Mouse (Mus musculus) forebrain, embryonic 10.5 days (tissue): ENCODE data around the gene Tmcc2. TPM values are rescaled to one million over a fixed set of nuclear protein-coding genes. Genes with fewer than 3 reads are reported as not detected.

ENCODE experiments used
- DNase-seq: peaks from one replicate; pipeline ENCODE4 v3.0.0-alpha.2; 2017; ENCODE audit warnings: low spot score; ENCODE audit errors: extremely low spot score
- H3K27ac ChIP-seq: fragments of 300-500 bp; sonication (generic); 2 replicates; pipeline ENCODE4 v1.5.1; 2016; ENCODE audit warnings: mild to moderate bottlenecking
- H3K27me3 ChIP-seq: fragments of 300-500 bp; sonication (generic); 2 replicates; pipeline ENCODE4 v1.6.1; 2016; ENCODE audit warnings: mild to moderate bottlenecking; ENCODE audit not compliant: poor library complexity, severe bottlenecking
- H3K36me3 ChIP-seq: fragments of 300-500 bp; sonication (generic); replicated peaks from 2 replicates; pipeline ENCODE4 v1.6.1; 2016; ENCODE audit warnings: mild to moderate bottlenecking, moderate library complexity
- H3K4me1 ChIP-seq: fragments of 300-500 bp; sonication (generic); 2 replicates; pipeline ENCODE4 v1.6.1; 2016
- H3K4me3 ChIP-seq: fragments of 300-500 bp; sonication (generic); 2 replicates; pipeline ENCODE4 v1.5.1; 2016; ENCODE audit warnings: mild to moderate bottlenecking, moderate library complexity
- H3K9me3 ChIP-seq: fragments of 300-500 bp; sonication (generic); 2 replicates; pipeline ENCODE4 v1.6.1; 2016; ENCODE audit warnings: mild to moderate bottlenecking, moderate library complexity
- WGBS: fragments of 180-500 bp; shearing (Covaris S2); methylation state at CpG from one replicate; pipeline ENCODE4 v1.1.7; 2016; 5-methylcytosine and 5-hydroxymethylcytosine counted together
- polyA plus RNA-seq: library from polyadenylated mRNA; unstranded; fragments of >200 nt; fragmentation: Nextera tagmentation; extraction: Ambion mirVana; gene quantifications from 2 replicates; pipeline ENCODE4 v1.2.1, GENCODE M21; 2016

Gene Tmcc2
- polyA plus RNA-seq, 1 experiment from 2014 or later, result 8.8 TPM

GRCm38 (mm10) chr1:132372896-132373534, 18.1 kb downstream of the Tmcc2 start:
- Histone ChIP-seq H3K36me3 (peaks cover 87% of the 10 kb centered on the region), H3K27me3 (no peaks in the 10 kb centered on the region), H3K27ac (peak overlapping the region; percentile 58; the same call in 1 of the 2 replicates), H3K9me3 (no peaks in the 10 kb centered on the region), H3K4me3 (no peak overlapping the region), H3K4me1 (peaks cover 75% of the 10 kb centered on the region)
- 92% methylated on average over 6 of the region's 6 CpGs for WGBS
- no peak for DNase-seq

GRCm38 (mm10) chr1:132372354-132372753, 18.7 kb downstream of the Tmcc2 start:
- no peaks in the 10 kb centered on the region for H3K9me3 ChIP-seq
- no peaks in the 10 kb centered on the region for H3K27me3 ChIP-seq
- peaks cover 75% of the 10 kb centered on the region for H3K4me1 ChIP-seq
- no peak overlapping the region for H3K4me3 ChIP-seq
- no peak for DNase-seq
- peaks cover 83% of the 10 kb centered on the region for H3K36me3 ChIP-seq
- H3K27ac ChIP-seq, result 0 out of 2 replicates have a peak overlapping the region, but pooled peaks have one; percentile 58
- 91% methylated on average over 5 of the region's 5 CpGs for WGBS

- Histone ChIP-seq H3K9me3 (no peaks in the 10 kb centered on the region), H3K4me1 (peaks cover 75% of the 10 kb centered on the region), H3K27ac (peak overlapping the region; percentile 58), H3K36me3 (peaks cover 83% of the 10 kb centered on the region), H3K4me3 (no peak overlapping the region), H3K27me3 (no peaks in the 10 kb centered on the region)
- 56% methylated on average over 8 of the region's 8 CpGs for WGBS
- DNase-seq, result no peak
These were observed 19.6 kb downstream of the Tmcc2 start for GRCm38 (mm10) chr1:132371298-132372081.

- H3K4me1 ChIP-seq, result peaks cover 75% of the 10 kb centered on the region
- DNase-seq, result no peak
- no peaks in the 10 kb centered on the region for H3K9me3 ChIP-seq
- H3K4me3 ChIP-seq, result no peak overlapping the region
- H3K27me3 ChIP-seq, result no peaks in the 10 kb centered on the region
- WGBS, result 81% methylated on average over 9 of the region's 9 CpGs
- H3K36me3 ChIP-seq, result peaks cover 85% of the 10 kb centered on the region
- peak overlapping the region; percentile 54; the same call in 1 of the 2 replicates for H3K27ac ChIP-seq
These were observed 20.4 kb downstream of the Tmcc2 start for GRCm38 (mm10) chr1:132370681-132371173.

GRCm38 (mm10) chr1:132367692-132368506, 23.2 kb downstream of the Tmcc2 start:
- peaks cover 81% of the 10 kb centered on the region for H3K36me3 ChIP-seq
- H3K4me1 ChIP-seq, result peaks cover 52% of the 10 kb centered on the region
- WGBS, result 36% methylated on average over 7 of the region's 7 CpGs
- peak overlapping the region; percentile 11 for H3K4me3 ChIP-seq
- H3K27ac ChIP-seq, result peak overlapping the region; percentile 54
- DNase-seq, result peak; percentile 77
- no peaks in the 10 kb centered on the region for H3K27me3 ChIP-seq
- H3K9me3 ChIP-seq, result no peaks in the 10 kb centered on the region

GRCm38 (mm10) chr1:132366937-132367336, 24.1 kb downstream of the Tmcc2 start:
- peaks cover 83% of the 10 kb centered on the region for H3K36me3 ChIP-seq
- WGBS, result 85% methylated on average over 6 of the region's 6 CpGs
- H3K27ac ChIP-seq, result peak overlapping the region; percentile 54
- no peak for DNase-seq
- H3K27me3 ChIP-seq, result no peaks in the 10 kb centered on the region
- H3K9me3 ChIP-seq, result no peaks in the 10 kb centered on the region
- H3K4me3 ChIP-seq, result peak overlapping the region; percentile 11
- peaks cover 43% of the 10 kb centered on the region for H3K4me1 ChIP-seq

GRCm38 (mm10) chr1:132366235-132366634, 24.8 kb downstream of the Tmcc2 start:
- H3K27ac ChIP-seq, result peak overlapping the region; percentile 54
- WGBS, result 48% methylated on average over 8 of the region's 8 CpGs

GRCm38 (mm10) chr1:132365645-132366044, 25.4 kb downstream of the Tmcc2 start:
- Histone ChIP-seq H3K36me3 (peaks cover 84% of the 10 kb centered on the region), H3K9me3 (no peaks in the 10 kb centered on the region), H3K4me3 (peak overlapping the region; percentile 13; the same call in 1 of the 2 replicates), H3K27me3 (no peaks in the 10 kb centered on the region), H3K4me1 (peaks cover 31% of the 10 kb centered on the region), H3K27ac (peak overlapping the region; percentile 54; the same call in 1 of the 2 replicates)
- WGBS, result 43% methylated on average over 4 of the region's 4 CpGs
- DNase-seq, result no peak

More at GRCm38 (mm10) chr1:132366235-132366634, 24.8 kb downstream of the Tmcc2 start:
- Histone ChIP-seq H3K27me3 (no peaks in the 10 kb centered on the region), H3K36me3 (peaks cover 84% of the 10 kb centered on the region), H3K9me3 (no peaks in the 10 kb centered on the region), H3K4me1 (peaks cover 36% of the 10 kb centered on the region), H3K4me3 (no peak overlapping the region)
- DNase-seq, result no peak

- 84% methylated on average over 7 of the region's 7 CpGs for WGBS
- peaks cover 27% of the 10 kb centered on the region for H3K4me1 ChIP-seq
- H3K27me3 ChIP-seq, result no peaks in the 10 kb centered on the region
- no peaks in the 10 kb centered on the region for H3K9me3 ChIP-seq
- no peak overlapping the region for H3K27ac ChIP-seq
- no peak overlapping the region for H3K4me3 ChIP-seq
- no peak for DNase-seq
- peaks cover 84% of the 10 kb centered on the region for H3K36me3 ChIP-seq
These were observed 26.1 kb downstream of the Tmcc2 start for GRCm38 (mm10) chr1:132364896-132365557.

- Histone ChIP-seq H3K4me1 (peaks cover 27% of the 10 kb centered on the region), H3K4me3 (no peak overlapping the region), H3K27me3 (no peaks in the 10 kb centered on the region), H3K27ac (no peak overlapping the region), H3K36me3 (peaks cover 84% of the 10 kb centered on the region), H3K9me3 (no peaks in the 10 kb centered on the region)
- WGBS, result 92% methylated on average over 3 of the region's 3 CpGs
- DNase-seq, result no peak
These were observed 26.7 kb downstream of the Tmcc2 start for GRCm38 (mm10) chr1:132364388-132364787.

GRCm38 (mm10) chr1:132361959-132362358, 29.1 kb downstream of the Tmcc2 start:
- DNase-seq, result no peak
- WGBS, result 84% methylated on average over 6 of the region's 6 CpGs
- Histone ChIP-seq H3K9me3 (no peaks in the 10 kb centered on the region), H3K4me1 (peaks cover 22% of the 10 kb centered on the region), H3K4me3 (no peak overlapping the region), H3K27ac (no peak overlapping the region), H3K27me3 (no peaks in the 10 kb centered on the region), H3K36me3 (peaks cover 95% of the 10 kb centered on the region)

- no peak overlapping the region for H3K4me3 ChIP-seq
- no peak for DNase-seq
- WGBS, result 50% methylated on average over 1 of the region's 1 CpGs
- H3K27me3 ChIP-seq, result no peaks in the 10 kb centered on the region
- peaks cover 35% of the 10 kb centered on the region for H3K4me1 ChIP-seq
- H3K27ac ChIP-seq, result no peak overlapping the region
- H3K36me3 ChIP-seq, result peaks cover 60% of the 10 kb centered on the region
- no peaks in the 10 kb centered on the region for H3K9me3 ChIP-seq
These were observed 34.2 kb downstream of the Tmcc2 start for GRCm38 (mm10) chr1:132356841-132357240.
